Mouse (Mus musculus): ENCODE measurements around the gene Fblim1.

The Fblim1 gene

DNA sequence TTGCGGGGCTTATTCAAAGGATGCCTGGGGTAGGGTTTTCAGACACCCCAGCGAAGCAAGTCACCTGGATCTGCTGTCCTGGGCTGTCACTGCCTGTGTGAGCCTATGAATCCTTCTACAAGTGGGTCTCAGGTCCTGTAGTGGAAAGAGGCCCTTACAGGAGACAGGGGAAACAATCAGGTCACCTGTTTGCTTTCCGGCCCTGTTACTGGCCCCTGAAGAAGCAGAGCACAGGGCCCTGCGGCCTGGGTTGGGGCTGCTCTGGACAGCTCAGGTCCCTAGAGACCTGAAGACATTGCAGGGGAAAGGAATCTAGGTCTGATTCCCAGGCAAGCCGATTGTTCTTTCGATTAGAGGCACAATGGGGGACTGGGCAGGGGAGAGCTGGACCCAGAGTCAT lies 5.5 kb downstream of the Fblim1 start:
- DNase-seq (ENCODE audit: low spot score in 2 of 2), result no peak

GRCm38 (mm10) chr4:141599251-141600141 lies 6.4 kb downstream of the Fblim1 start:
- no peak for DNase-seq (ENCODE audit: low spot score in 2 of 2)

DNA sequence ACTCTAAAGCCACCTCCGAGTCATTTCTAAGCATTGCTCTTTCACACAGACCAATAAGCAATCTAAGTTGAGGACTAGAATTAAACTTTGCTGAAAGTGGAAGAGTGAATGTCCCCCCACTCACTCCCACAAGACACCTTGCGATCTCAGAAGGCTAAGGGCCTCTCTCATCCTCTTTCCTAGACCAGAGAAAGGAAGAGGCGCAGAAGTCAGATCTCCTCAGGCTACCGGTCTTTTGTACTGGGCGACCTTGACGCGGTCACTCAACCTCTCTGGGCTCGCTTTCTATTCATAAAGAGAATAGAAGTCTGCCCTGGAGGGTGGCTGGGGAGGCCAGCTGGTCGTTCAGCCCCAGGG lies 7.0 kb downstream of the Fblim1 start:
- DNase-seq (ENCODE audit: low spot score in 2 of 2), result no peak

- DNase-seq (ENCODE audit: low spot score in 2 of 2), result no peak
Observed at GRCm38 (mm10) chr4:141598199-141598893, 7.5 kb downstream of the Fblim1 start.

- no peak for DNase-seq (ENCODE audit: low spot score in 2 of 2)
Observed at GRCm38 (mm10) chr4:141596700-141597328, 9.1 kb downstream of the Fblim1 start.

DNA sequence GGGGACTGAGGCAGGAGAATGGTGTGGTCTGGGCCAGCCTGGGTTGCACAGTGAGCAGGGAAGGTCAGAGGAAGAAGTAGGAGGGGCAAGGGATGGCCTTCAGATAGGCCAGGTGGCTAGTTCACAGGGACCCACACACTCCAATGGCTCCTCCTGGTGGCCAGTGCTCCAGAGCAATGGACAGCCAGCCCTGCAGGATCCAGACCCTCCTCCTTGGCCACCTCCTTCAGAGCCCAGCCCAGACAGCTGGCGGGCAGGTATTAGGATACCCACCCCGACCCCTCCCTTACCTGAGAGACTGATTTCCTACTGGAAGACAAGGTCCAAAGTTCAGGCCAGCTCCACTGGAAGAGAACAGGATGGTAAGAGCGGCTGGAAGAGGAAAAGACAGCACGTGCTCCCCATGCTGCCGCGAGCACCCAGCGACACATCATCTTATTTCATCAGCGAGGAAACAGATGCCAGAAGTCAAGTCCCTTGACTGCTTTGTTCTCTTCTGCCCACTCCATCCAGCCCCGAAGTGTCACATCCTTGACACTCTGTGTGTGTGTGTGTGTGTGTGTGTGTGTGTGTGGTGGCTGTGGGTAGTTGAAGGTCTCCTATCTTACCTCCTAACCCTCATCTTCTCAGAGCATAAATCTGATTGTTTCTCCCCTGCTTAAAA lies 10.2 kb downstream of the Fblim1 start:
- no peak for DNase-seq (ENCODE audit: low spot score in 2 of 2)

GRCm38 (mm10) chr4:141595138-141595537 lies 10.8 kb downstream of the Fblim1 start:
- DNase-seq (ENCODE audit: low spot score in 2 of 2), result no peak

DNA sequence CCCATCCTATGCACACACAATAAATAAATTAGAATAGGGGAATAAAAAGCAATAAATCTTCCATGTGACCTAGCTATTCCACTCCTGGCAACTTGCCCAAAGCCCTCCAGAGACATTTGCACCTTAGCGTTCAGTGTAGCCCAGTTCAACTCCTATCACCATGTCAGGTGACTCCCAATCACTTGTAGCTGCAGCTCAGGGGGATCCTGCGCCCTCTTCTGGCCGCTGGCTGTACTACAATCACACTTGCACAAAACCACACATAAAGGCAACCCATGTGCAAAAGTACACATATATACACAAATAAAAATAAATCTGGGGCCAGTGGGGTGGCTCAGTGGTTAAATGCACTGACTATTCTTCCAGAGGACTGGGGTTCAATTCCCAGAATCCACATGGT lies 14.3 kb downstream of the Fblim1 start:
- DNase-seq (ENCODE audit: low spot score in 2 of 2), result no peak

DNA sequence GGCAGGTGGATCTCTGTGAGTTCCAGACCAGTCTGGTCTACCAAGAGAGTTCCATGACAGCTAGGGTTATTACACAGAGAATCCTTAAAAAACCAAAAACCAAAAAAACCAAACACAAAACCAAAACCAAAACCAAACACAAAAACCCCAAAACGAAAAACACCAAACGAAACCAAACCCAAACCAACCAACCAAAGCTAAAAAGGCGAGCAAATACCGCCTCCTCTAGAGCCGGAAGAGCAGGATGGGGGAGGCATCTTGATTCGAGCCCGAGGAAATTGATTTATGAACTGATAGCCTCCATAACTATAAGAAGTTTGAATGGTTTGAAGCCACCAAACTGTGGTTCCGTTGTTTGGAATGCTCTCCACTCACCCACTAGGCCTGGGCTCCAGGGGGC lies 22.0 kb downstream of the Fblim1 start:
- DNase-seq (ENCODE audit: low spot score in 2 of 2), result no peak

DNA sequence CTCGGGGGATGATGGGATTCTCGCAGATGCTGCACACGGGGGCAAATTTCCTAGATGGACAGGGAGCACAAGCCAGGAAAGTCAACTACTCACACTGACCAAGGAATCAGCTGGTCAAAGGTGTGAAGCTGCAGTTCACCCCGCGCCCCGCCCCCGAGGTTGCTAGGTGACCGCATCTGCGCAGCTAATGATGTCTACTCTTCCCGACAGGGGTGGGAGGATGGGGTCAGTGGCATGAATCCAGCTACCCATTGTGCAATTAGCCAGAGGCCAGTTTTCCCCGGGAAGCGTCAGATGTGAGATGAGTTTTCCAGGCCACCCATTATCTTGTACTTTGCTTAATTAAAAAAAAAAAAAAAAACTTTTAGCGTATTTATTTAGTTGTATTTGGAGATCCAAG lies 24.8 kb downstream of the Fblim1 start:
- DNase-seq (ENCODE audit: low spot score in 2 of 2), result no peak

DNA sequence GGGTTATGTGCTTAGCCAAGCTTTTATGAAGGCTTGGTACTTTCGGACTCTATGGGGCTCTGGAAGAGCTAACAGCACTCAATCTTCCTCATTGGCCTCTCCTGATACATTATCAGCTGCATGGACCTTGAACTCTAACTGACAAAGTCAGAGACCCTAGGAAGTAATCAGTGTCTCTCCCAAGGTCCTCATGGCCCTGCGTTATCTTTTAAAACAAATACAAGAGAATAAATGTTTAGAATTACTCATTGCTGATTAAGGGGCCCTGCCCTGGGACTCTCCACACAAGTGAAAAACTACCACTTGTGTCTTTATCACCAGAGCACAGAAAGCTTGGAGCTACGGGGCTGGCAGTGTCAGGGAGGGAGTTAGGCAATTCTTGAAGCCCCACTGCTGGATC lies 27.1 kb downstream of the Fblim1 start:
- DNase-seq (ENCODE audit: low spot score in 2 of 2), result no peak

GRCm38 (mm10) chr4:141576877-141577276 lies 29.0 kb downstream of the Fblim1 start:
- no peak for DNase-seq (ENCODE audit: low spot score in 2 of 2)

- no peak for DNase-seq (ENCODE audit: low spot score in 2 of 2)
Observed at GRCm38 (mm10) chr4:141576404-141576803, 29.5 kb downstream of the Fblim1 start.

GRCm38 (mm10) chr4:141574789-141575702 lies 30.9 kb downstream of the Fblim1 start:
- DNase-seq (ENCODE audit: low spot score in 2 of 2), result peak in 1 of 2 experiments; percentile 75

DNA sequence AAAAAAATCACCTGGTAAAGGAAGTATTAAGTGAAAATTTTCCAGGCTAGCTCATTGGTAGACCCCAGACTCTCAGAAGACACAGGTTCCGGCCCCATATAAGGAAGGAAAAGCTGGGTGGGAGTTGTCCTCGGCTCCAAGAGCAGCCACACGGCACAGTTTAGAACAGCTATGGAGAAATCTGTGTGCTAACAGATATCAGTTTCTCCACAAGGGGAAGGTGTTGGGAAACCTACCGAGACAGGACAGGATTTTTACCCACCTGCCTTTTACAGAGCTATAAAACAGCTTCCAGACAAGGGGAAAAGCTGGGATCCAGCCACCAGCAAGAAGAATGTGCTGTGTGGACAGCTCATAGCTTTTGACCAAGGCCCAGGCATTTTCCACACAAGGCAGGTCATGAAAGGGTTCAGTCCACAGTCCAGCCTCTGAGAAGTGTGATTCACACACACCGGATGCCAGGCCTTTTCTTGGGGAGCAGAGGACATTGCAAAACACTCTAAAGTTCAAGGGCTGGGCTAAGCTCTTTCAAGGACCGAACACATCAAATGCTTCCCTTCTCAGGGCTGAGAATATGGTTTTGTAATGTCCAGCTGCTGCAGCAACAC lies 32.4 kb downstream of the Fblim1 start:
- DNase-seq (ENCODE audit: low spot score in 2 of 2), result no peak

DNA sequence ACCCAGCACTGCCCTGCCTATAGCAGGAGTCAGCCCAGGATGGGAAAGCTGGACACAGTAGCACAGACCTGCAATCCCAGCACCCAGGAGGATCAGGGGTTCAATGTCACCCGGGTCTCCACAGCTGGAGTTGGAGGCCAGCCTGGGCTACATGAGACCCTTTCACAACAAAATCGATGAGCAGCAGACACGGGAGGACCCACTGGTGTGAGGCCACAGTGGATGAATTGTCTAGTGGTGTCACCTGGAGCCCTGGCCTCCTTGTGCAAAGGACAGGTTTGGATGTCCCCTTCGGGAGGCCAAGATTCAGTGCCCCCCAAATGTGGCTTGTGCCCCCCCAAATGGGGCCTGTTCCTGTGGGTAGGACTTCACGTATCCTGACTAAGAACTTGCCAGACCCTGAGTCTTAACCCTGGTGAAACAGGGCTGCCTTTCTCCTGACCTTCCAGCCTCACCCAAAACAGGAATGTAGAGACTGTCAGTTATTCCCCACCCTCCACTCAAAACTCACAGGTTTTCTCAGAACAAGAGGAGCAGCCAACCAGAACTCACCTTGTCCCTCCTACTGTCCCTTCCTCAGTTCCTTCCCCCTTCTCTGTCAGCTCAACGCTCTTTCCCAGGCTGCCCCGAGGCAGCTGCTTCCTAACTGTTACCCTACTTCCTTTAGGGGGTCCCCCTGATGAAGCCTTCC lies 33.1 kb downstream of the Fblim1 start:
- no peak for DNase-seq (ENCODE audit: low spot score in 2 of 2)

DNA sequence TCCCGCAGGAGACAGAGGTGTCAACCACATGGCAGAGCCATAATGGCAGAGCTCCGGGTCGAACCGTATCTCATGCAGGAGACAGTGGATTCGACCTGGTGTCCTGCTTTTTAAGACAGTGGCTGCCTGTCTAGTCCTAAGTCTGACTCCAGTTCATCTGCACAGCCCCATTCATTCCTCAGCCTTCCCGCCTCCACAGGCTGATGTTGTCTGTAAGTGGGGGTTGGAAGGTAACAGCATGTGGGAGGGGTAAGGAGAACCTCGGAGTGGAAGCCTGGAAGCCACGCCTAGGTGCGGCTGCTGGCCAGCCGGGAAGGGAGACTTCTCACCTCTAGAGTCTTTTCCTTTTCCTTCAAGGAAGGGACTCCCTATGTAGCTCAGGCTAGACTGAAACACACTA lies 34.0 kb downstream of the Fblim1 start:
- no peak for DNase-seq (ENCODE audit: low spot score in 2 of 2)

DNA sequence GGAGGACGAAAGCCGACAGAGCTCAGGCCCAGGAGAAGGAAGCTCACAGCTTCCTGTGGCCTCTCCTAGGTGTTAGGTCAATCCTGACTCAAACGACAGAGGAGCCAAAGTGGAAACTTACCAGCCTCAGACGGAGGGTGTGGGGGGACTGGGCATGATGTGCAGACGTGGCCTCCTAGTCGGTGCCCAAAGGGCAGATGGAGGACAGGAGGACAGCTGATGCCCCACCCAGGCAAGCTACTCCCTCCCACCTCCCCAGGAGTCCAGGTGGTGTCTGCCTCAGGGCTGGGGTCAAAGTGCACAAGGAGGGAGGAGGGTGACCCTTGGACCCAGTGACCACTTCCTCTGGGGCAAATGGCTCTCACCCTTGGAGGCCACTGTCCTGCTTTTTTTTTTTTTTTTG lies 34.6 kb downstream of the Fblim1 start:
- no peak for DNase-seq (ENCODE audit: low spot score in 2 of 2)

DNA sequence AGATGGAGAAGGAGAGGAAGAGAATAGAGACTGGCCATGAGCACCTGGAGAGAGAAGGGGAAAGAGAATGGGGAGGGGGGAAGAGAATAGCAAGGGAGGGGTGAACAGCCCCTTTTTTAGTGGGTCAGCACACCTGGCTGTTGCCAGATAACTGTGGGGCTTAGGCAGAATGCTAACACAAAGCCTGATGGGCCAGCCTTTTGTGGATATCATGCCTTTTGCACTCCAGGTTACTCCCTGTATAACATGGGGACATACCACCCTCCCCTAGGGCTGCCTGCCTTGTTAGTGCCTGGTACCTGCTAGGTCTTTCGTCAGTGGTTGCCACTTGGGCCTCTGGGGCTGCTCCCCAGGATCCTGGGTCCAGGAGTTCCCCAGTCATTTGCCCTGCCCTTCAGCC lies 35.1 kb downstream of the Fblim1 start:
- no peak for DNase-seq (ENCODE audit: low spot score in 2 of 2)

- DNase-seq (ENCODE audit: low spot score in 2 of 2), result no peak
Observed at GRCm38 (mm10) chr4:141570004-141570403, 35.9 kb downstream of the Fblim1 start.
